Mouse (Mus musculus) olfactory bulb, adult 2 months (tissue): ENCODE measurements around the gene Lrcol1. TPM values are rescaled to one million over a fixed set of nuclear protein-coding genes. Genes with fewer than 3 reads are reported as not detected.

Experiments
- H3K27ac ChIP-seq: fragments of 200-500 bp; 2 replicates; pipeline ENCODE4 v1.5.1; 2012; ENCODE audit warnings: low read depth, low read length; ENCODE audit not compliant: insufficient read depth
- H3K4me1 ChIP-seq: fragments of 200-500 bp; 2 replicates; pipeline ENCODE4 v1.6.1; 2012; ENCODE audit warnings: low read length; ENCODE audit not compliant: control insufficient read depth, insufficient read depth
- H3K4me3 ChIP-seq: fragments of 200-500 bp; 2 replicates; pipeline ENCODE4 v1.5.1; 2012; ENCODE audit warnings: mild to moderate bottlenecking, low read depth, low read length, moderate library complexity; ENCODE audit not compliant: insufficient read depth
- CTCF ChIP-seq: fragments of 200-500 bp; IDR thresholded peaks from 2 replicates; pipeline ENCODE4 v1.5.1; 2012; ENCODE audit warnings: low read depth, mild to moderate bottlenecking, low read length, moderate library complexity; ENCODE audit not compliant: insufficient read depth
- POLR2A ChIP-seq: fragments of 200-500 bp; IDR thresholded peaks from 2 replicates; pipeline ENCODE4 v1.6.1; 2012; ENCODE audit warnings: mild to moderate bottlenecking, low read depth, low read length, moderate library complexity; ENCODE audit not compliant: insufficient read depth
- WGBS: fragments of 180-500 bp; shearing (Covaris S2); methylation state at CpG from one replicate; pipeline ENCODE4 v1.1.7; 2018; 5-methylcytosine and 5-hydroxymethylcytosine counted together
- polyA plus RNA-seq: library from polyadenylated mRNA; stranded (reverse); fragments of >200 nt; gene quantifications from 2 replicates; pipeline ENCODE4 v1.2.4, GENCODE M21; 2012; ENCODE audit warnings: low replicate concordance; ENCODE audit not compliant: missing spikeins, insufficient read depth, insufficient read length

Gene Lrcol1
- not detected in 2 replicates for polyA plus RNA-seq

DNA sequence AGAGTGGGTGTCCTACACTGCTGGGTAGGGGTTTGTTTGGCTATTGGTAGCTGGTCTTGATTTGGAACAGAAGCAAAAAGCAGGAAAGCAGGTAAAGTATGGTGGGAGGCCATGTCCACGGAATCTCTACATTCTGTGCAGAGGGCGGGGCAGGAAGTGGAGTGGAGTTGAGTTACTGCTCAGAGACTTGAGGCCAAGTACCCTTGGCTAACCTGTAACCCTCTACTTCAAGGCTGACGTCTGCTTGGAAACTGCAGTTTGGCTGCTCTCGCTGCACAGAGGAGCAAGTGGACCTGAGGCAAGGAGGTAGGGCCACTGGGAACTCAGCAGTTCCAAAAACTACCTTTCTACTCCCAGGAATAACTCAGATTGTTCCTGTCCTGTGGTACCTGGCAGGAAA, at the start of gene Lrcol1:
Lrcol1 (plus strand) TSS at position 207 of the 400 bp plus-strand sequence.
- TF ChIP-seq CTCF (no peak), POLR2A (no peak)
- no peak within 1 kb of the TSS for H3K4me3 ChIP-seq
- peaks cover 10% of the 10 kb centered on the region for H3K4me1 ChIP-seq
- WGBS: 94% methylated on average over 4 of the region's 4 CpGs
- H3K27ac ChIP-seq: no peak within 1 kb of the TSS

DNA sequence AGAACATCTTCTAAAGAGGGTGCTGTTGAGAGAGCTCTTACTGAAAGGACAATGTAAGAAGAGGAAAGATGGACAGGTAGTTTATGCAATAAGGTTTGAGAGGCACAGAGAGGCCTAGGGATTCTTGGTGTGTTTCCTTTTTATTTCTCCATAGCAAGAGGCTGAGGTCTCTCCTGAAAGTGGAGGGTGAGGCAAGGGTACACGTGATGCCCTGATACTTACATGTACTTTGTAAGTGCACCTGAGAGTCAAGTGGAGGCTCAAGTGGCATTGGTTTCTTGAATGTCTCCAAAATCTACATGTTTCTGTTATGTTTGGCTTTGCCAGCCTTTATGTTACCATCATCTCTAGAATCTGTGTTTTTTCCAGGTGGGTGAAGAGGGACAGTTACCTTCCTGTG, 47.9 kb upstream of the Lrcol1 start:
- H3K4me1 ChIP-seq: no peaks in the 10 kb centered on the region
- H3K4me3 ChIP-seq: no peak overlapping the region
- H3K27ac ChIP-seq: no peak overlapping the region
- WGBS: 97% methylated on average over 1 of the region's 1 CpGs
- no peak for TF ChIP-seq POLR2A
- TF ChIP-seq CTCF: no peak

GRCm38 (mm10) chr5:110300591-110300990, 43.9 kb upstream of the Lrcol1 start:
- Histone ChIP-seq H3K4me1 (no peaks in the 10 kb centered on the region), H3K27ac (no peak overlapping the region), H3K4me3 (no peak overlapping the region)
- TF ChIP-seq POLR2A: no peak
- TF ChIP-seq CTCF: no peak
- WGBS: 93% methylated on average over 2 of the region's 2 CpGs

DNA sequence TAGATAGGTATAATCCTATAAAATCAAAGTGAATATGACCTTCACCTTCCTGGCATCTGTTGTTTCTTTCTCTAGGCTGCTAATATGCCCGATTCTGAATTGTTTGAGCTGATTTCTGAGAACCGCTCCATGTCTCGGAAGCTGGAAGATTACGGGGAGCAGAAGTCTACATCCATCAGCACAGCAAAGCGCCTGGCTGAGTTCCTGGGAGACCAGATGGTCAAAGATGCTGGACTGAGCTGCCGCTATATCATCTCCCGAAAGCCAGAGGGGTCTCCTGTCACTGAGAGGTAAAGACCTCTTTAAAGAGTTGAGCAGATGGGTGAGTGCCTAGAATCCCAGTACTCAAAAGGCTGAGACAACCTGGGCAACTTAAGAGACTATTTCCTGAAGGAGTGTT, 35.7 kb upstream of the Lrcol1 start:
- Histone ChIP-seq H3K4me1 (no peaks in the 10 kb centered on the region), H3K4me3 (no peak overlapping the region), H3K27ac (no peak overlapping the region)
- 93% methylated on average over 7 of the region's 7 CpGs for WGBS
- TF ChIP-seq CTCF (no peak), POLR2A (no peak)

GRCm38 (mm10) chr5:110313127-110313526, 31.4 kb upstream of the Lrcol1 start:
- Histone ChIP-seq H3K27ac (no peak overlapping the region), H3K4me1 (no peaks in the 10 kb centered on the region), H3K4me3 (no peak overlapping the region)
- 85% methylated on average over 3 of the region's 3 CpGs for WGBS
- TF ChIP-seq POLR2A (no peak), CTCF (no peak)

- no peaks in the 10 kb centered on the region for H3K4me1 ChIP-seq
- no peak for TF ChIP-seq POLR2A
- TF ChIP-seq CTCF: no peak
- no peak overlapping the region for H3K27ac ChIP-seq
- 91% methylated on average over 3 of the region's 3 CpGs for WGBS
- H3K4me3 ChIP-seq: no peak overlapping the region
Measured at GRCm38 (mm10) chr5:110330508-110330907, 14.0 kb upstream of the Lrcol1 start.

GRCm38 (mm10) chr5:110338792-110339191, 5.7 kb upstream of the Lrcol1 start:
- H3K4me1 ChIP-seq: peaks cover 10% of the 10 kb centered on the region
- 82% methylated on average over 2 of the region's 2 CpGs for WGBS
- TF ChIP-seq CTCF (no peak), POLR2A (no peak)

DNA sequence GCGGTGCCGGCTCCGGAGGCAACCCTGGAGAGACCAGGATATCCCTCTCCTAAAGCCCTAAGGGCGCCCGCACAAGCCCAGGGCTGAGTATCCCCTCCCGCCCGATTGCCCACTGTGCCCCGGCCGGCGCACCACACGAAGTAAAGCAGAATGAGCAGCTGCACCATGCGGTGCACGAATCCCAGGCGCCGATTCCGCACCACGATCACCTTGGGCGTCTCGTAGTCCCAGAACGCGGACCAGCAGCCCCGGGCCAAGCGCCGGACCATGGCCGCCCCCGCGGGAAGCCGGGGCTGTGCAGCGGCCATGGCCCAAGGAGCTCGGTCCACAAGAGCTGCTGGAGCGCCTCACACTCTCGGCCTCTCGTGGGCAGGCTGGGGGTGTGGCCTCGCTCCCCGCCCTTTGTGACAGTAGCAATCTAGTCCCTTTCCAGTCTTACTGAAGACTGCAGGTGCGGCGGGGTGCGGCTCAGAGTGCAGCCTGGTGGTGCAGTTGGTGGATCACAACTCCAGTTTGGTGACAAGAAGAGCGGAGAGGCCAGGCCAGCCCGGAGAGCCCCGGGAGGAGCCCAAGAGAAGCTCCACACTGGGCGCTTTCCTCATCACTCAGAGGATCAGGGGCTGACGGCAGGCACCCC, 1.8 kb upstream of the Lrcol1 start, which contains the start of gene P2rx2:
P2rx2 (minus strand) TSS at position 565 of the 637 bp plus-strand sequence.
- H3K27ac ChIP-seq: no peak within 1 kb of the TSS
- TF ChIP-seq POLR2A: no peak
- H3K4me3 ChIP-seq: peak within 1 kb of the TSS; percentile 48
- WGBS: 2% methylated on average over 43 of the region's 43 CpGs
- H3K4me1 ChIP-seq: peaks cover 10% of the 10 kb centered on the region

More at GRCm38 (mm10) chr5:110338792-110339191, 5.7 kb upstream of the Lrcol1 start:
- H3K4me3 ChIP-seq: no peak overlapping the region
- H3K27ac ChIP-seq: no peak overlapping the region

DNA sequence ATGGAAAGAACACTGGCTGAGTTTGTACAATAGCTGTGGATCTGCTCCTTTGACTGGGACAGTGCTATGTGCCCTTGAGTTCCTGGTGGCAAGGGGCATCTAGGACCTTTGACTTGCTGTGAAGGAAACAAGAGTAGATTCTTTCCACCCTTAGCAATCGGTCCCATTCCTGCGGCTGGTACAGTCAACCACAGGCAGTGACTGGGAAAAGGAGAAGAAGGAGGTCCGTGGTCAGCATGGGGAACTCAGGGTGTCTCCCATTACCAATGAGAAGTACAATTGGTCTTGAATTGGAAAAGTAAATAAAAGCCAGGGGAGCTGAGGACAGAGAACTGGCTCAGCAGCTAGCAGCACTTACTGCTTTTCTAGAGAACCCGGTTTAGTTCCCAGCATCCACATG, 1.0 kb downstream of the Lrcol1 start:
- Histone ChIP-seq H3K4me3 (no peak overlapping the region), H3K4me1 (peaks cover 10% of the 10 kb centered on the region), H3K27ac (no peak overlapping the region)
- TF ChIP-seq POLR2A (no peak), CTCF (no peak)
- 95% methylated on average over 4 of the region's 4 CpGs for WGBS

DNA sequence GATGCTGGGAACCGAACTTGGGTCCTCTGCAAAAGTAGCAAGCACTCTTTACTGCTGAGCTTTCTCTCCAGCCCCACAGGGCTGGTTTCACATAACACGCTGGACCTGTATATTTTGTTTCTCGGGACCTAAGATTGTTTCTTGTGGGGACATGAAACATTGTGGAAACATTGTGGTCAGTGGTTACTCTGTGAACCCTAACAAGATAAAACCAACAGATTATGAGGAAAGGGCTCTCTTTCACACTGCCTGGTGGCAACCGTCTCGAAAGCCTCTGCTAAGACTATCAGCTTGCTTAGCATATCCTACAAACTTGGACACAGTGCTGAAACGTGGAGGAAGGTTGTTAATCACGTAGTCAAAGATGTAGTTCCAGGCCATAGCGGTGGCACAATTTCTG, 2.5 kb downstream of the Lrcol1 start:
- Histone ChIP-seq H3K27ac (no peak overlapping the region), H3K4me1 (peaks cover 10% of the 10 kb centered on the region), H3K4me3 (no peak overlapping the region)
- TF ChIP-seq POLR2A (no peak), CTCF (no peak)
- WGBS: 91% methylated on average over 8 of the region's 8 CpGs
